Mouse (Mus musculus): ENCODE data around the gene Nat9.

The Nat9 gene

DNA sequence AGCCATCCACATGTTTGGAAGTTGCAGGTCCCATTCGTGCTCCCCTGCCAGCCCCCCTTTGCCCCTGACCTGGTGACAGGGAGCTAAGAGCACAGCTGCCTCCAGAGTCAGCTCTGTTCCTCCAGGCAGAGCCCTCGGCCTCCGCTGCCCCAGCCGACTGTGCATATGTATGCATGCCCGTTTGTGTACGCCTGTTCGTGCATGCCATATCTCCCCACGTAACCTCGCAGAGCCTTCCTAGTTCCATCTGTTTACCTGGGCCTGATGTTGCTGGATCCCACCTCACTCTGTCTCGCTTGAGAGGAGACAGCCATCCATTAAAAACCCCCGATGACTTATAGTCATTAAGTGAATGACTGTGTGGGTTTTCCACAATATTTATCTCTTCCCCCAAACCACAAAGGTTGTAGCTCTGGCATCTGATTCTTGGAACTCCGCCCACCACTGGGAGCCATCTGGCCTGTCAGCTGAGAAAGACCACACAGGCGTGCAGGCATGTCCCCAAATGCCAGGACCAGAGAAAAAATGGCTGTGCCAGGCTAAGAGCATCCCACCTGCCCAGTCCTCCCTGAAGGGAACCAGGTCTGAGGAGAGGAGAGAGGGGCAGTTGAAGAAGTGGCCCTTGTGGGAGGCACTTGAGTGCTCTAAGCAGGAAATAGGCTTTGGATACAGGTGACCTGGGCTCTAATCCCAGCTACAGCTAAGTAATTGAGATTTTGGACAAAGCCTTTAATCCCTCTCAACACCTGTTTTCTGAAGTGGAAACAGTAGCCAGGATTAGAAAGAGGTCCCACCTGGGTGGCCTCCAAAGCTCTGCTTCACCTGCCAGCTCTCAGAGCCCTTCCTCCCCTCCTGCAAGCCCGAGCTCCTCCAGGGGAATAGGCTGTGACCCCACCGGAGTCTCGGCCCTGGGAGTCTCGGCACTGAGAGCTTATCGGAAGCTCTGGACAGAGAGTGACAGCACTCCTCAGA lies 30.1 kb upstream of the Nat9 start:
- in situ Hi-C loops (cut with MboI, MseI) = no loop called here

GRCm38 (mm10) chr11:115215123-115215522 lies 27.5 kb upstream of the Nat9 start:
- in situ Hi-C loops (cut with MboI, MseI) = no loop called here

DNA sequence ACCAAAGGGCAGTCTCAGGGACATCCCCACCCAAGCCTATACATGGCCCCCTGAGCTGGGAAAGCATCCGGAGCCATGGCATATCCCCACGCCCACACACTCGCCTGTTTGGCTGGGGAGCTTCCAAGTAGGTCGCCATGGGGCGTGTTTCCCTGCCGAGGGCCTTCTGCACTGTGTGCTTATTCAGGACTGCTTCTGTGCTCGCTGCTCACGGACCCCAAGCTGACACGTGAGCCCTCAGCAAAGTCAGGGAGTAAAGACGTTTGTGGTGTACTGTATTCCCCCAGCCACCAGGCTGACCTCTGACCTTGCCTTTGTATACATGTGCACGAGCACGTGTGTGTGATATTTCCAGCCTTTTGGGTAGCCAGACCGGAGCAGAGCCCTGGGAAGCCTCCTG lies 24.5 kb upstream of the Nat9 start:
- in situ Hi-C loops (cut with MboI, MseI) = no loop called here

GRCm38 (mm10) chr11:115209958-115210357 lies 22.3 kb upstream of the Nat9 start:
- in situ Hi-C loops (cut with MboI, MseI) = loop anchor here (5.0 kb wide), 2 partner anchors 62 to 147 kb away; no protein-coding TSS in a partner anchor

GRCm38 (mm10) chr11:115208776-115209732 lies 21.4 kb upstream of the Nat9 start:
- in situ Hi-C loops (cut with MboI, MseI) = loop anchor here (5.0 kb wide), 2 partner anchors 63 to 148 kb away; no protein-coding TSS in a partner anchor

DNA sequence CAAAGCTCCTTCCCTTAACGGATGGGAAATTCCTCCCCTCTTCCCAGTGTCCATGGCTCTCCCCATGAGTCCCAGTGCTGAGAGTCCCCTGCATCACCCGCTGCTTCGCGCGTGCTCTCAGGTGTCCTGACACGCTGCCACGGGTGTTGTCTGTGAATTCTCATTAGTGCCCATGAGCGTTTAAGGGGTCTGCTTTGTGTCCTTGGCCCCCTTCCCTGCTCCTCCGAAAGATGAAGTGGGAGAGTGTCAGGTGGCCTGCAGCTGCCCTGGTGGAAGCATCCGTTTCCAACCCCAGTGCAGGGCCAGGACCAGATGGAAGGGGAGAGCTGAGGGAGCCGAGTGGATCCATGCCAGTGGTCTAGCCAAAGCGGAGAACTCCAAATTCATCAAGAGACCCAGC lies 20.5 kb upstream of the Nat9 start:
- in situ Hi-C loops (cut with MboI, MseI) = loop anchor here (5.0 kb wide), 2 partner anchors 64 to 149 kb away; no protein-coding TSS in a partner anchor

DNA sequence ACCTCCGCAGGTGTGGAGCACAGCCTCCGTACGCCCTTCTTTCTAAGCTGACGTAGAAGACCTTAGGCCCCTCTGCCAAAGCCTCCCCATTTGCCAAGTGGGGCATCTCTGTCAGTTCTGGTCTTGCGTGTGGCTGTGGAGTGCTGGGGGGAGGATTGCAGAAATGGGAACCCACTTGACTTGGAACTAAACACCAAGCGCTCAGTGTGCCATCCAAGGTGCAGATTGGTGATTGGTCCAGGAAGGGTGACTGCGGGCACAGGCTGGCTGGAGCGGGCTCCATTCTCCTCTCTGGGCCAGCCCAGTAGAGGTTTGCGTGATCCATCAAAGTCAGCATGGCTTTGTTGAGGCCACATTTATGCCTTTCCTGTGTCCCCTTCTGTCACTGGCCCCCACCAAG lies 15.1 kb upstream of the Nat9 start:
- in situ Hi-C loops (cut with MboI, MseI) = no loop called here

DNA sequence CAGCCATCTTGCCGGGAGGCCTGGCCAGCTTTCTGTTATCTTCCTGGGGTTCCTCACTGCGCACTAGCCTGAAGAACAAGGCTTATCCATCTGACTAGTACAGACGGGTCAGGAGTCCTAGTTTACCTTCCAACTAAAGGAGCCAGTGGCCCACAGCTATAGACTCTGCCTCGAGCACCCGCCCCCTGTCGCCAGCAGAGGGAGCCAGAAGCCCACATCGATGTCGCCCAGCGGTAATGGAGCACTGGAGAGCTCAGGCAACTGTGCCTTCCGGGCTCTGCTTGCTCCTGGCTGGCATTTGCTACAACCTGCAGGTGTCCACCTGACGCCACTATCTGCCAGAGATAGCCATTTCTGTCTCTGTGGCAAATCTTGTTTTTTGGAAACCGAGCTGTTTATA lies 14.7 kb upstream of the Nat9 start:
- in situ Hi-C loops (cut with MboI, MseI) = no loop called here

DNA sequence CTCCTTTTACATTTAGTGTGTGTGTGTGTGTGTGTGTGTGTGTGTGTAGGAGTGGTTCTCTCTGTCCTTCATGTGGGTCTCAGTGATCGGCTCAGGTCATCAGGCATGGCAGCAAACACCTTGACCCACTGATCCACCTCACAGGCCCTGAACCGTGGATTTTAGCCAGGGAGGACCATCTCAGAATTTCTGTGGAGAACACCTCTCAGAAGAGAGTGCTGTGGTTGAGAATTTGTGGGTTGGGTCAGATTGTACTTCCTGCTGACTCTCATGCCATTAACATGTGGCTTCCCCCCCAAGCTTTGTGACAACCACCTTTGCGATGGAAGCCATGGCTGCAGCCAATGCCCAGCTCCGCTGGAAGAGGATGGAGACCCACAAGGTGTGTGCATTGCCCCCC lies 12.9 kb upstream of the Nat9 start:
- in situ Hi-C loops (cut with MboI, MseI) = no loop called here

DNA sequence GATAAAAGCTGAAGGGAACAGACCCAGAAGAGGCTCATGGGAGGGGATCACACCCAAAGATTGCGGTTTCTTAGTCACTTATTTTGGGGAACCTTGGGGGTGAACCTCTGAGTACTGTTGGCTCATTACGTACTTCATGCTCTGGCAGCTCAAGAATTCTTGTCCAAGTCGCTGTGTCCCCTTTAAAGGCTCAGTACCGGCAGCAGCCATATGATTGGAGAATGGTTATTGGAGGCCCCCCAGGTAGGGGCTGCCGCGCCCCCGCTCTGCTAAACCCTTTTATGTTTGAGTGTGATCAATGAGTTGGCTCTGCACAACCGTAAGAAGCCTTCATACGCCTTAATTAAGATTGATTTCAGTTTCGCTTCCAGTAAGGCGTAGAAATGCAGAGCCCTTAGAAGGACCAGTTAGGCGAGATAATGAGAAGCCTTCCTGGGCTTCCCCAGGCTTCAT lies 11.3 kb upstream of the Nat9 start:
- in situ Hi-C loops (cut with MboI, MseI) = no loop called here

DNA sequence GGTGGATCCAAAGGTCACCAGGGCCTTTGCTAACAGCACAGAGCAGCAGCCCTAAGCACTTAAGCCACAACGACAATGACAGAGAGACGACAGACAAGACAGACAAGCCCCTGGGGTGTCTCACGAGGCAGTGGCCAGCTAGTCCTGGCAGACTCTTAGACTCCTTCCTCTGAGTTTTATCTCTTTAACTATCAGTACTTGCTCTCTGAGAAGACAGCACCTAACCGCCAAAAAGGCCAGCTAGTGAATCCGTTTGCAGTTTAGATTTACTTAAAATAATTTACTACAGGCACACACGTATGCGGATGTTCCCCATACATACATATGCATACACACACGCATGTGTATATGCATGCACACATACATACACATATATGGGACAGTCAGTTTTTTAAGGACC lies 9.9 kb upstream of the Nat9 start:
- in situ Hi-C loops (cut with MboI, MseI) = no loop called here

DNA sequence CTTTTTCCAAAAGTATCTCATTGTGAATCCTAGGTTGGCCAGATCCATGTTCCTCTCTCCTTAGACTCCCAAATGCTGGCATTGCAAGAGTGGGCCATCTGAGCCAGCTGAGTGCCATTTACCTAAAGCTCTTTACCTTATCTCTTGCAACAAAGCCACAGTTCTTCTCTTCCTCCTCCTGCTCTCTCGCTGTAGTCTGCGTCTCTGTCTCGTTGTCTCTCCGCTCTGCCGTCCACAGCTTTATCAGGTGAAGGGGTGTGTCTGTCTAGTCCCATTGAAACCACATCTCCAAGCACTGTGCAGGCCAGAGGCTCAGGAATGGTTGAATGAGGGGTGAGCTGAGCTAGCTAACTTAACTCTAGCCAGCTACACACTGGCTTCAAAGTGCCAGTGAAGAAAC lies 8.3 kb upstream of the Nat9 start:
- in situ Hi-C loops (cut with MboI, MseI) = no loop called here

- in situ Hi-C loops (cut with MboI, MseI) = no loop called here
These were observed 7.0 kb upstream of the Nat9 start for GRCm38 (mm10) chr11:115194693-115195092.

DNA sequence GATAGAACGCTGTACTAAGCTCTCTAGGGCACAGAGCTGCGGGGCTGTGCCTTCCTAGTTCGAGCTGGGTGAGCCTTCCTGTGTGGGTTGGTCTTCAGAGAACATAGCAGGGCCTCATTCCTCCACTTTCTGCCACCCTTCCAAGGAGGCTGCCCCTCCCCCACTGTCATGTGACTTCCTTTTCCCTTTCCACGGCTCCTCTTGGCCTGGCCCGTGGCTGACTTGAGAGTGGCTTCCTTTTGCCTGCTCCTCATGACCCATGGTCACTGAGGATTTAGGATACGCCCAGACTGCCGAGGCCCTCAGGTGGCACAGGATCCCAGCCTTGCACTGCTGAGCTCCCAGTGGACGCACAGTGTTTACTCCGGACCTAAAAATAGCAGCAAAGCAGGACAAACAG lies 4.5 kb upstream of the Nat9 start:
- in situ Hi-C loops (cut with MboI, MseI) = no loop called here

GRCm38 (mm10) chr11:115189304-115189703 lies 1.6 kb upstream of the Nat9 start:
- in situ Hi-C loops (cut with MboI, MseI) = no loop called here

- in situ Hi-C loops (cut with MboI, MseI) = no loop called here
These were observed 1.0 kb upstream of the Nat9 start for GRCm38 (mm10) chr11:115188539-115189231.

DNA sequence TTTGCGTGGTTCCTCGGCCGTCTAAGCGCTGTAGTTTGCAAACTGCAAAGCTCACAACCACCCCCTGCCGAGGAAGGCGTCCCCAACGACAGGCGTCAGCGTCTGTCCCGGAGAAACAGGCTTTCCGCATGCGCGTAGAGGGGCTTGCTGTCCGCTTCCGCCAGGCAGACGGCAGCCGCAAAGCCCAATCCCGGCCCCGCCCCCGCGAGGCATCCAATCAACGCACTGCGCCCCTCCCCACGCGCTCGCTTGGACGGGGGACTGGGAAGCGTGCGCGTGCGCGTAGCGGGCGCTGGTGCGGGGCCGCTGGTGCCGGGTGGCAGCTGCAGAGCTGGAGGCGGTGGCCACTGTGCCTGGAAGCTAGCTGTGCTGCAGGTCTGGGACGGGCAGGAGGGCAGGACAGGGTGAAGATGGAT lies 427 bp downstream of the Nat9 start, which contains the start of gene Tmem104:
Tmem104 (plus strand) TSS at position 264 of the 416 bp plus-strand sequence.
- in situ Hi-C loops (cut with MboI, MseI) = no loop called here

DNA sequence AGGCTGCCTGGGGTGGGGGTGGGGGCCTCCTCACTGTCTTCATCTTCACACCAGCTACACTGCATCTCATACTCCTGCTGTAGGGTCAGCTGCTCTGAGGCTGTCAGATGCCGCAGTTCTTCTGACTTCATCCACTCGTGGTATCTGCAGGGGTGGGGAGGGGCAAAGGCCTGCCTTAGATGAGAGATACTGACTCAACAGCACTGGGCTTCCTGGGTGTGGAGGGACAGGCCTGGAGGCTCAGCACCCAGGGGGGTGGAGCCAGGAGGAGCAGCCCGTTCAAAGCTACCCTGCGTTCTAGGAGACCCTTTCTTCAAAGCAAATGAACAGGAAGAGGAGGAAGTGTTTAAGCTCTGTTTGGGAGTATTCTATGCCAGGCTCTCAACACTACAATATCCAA lies 2.7 kb downstream of the Nat9 start:
- in situ Hi-C loops (cut with MboI, MseI) = no loop called here

GRCm38 (mm10) chr11:115181913-115182638 lies 5.6 kb downstream of the Nat9 start:
- in situ Hi-C loops (cut with MboI, MseI) = no loop called here

GRCm38 (mm10) chr11:115179881-115180280 lies 7.8 kb downstream of the Nat9 start:
- in situ Hi-C loops (cut with MboI, MseI) = no loop called here

DNA sequence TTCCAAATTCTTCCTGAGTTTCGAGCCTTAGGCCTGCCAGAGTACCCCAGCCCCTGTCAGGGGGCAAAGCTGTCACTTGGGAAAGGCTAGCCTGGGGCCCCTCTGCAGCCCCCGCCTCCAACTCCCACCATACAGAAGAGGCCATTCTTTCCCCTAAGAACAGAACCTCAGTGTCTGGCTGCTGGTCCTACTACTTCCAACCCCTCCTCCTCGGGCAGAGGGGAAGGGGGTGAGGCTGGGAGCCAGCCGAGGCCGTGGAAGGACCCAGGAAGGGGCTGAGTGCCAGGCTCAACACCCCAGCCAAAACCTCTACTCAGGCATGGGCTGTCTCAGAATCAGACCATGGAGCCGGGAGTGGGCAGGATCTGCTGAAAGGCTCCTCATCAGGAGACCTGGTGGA lies 8.5 kb downstream of the Nat9 start:
- in situ Hi-C loops (cut with MboI, MseI) = no loop called here

Measured in regulatory T cell (primary cell).